Mouse (Mus musculus) embryonic facial prominence, embryonic 11.5 days (tissue): ENCODE measurements around the gene Syvn1. TPM values are rescaled to one million over a fixed set of nuclear protein-coding genes. Genes with fewer than 3 reads are reported as not detected.

ENCODE experiments used
- ATAC-seq: fragments of 200-750 bp; cut with Nextera tagmentation; replicated peaks from 2 replicates; pipeline ENCODE4 v1.8.0; 2017; ENCODE audit warnings: low read depth; ENCODE audit not compliant: insufficient number of reproducible peaks, low FRiP score, low TSS enrichment
- DNase-seq: peaks from one replicate; pipeline ENCODE4 v3.0.0-alpha.2; 2015; ENCODE audit warnings: low spot score
- H3K27ac ChIP-seq: fragments of 300-500 bp; sonication (generic); replicated peaks from 2 replicates; pipeline ENCODE4 v1.5.1; 2014; ENCODE audit warnings: mild to moderate bottlenecking, low read depth, low read length, control low read depth
- H3K27me3 ChIP-seq: fragments of 300-500 bp; sonication (generic); 2 replicates; pipeline ENCODE4 v1.6.1; 2014; ENCODE audit warnings: mild to moderate bottlenecking, low read length, moderate library complexity, mixed read lengths; ENCODE audit not compliant: control insufficient read depth, insufficient read depth
- H3K36me3 ChIP-seq: fragments of 300-500 bp; sonication (generic); replicated peaks from 2 replicates; pipeline ENCODE4 v1.6.1; 2014; ENCODE audit warnings: low read depth, mild to moderate bottlenecking, low read length, moderate library complexity, mixed read lengths; ENCODE audit not compliant: control insufficient read depth, insufficient read depth
- H3K4me1 ChIP-seq: fragments of 300-500 bp; sonication (generic); 2 replicates; pipeline ENCODE4 v1.6.1; 2014; ENCODE audit warnings: low read length, mixed read lengths; ENCODE audit not compliant: control insufficient read depth, insufficient read depth
- H3K4me2 ChIP-seq: fragments of 300-500 bp; sonication (generic); 2 replicates; pipeline ENCODE4 v1.6.1; 2014; ENCODE audit warnings: low read depth, mild to moderate bottlenecking, control low read depth, low read length, moderate library complexity
- H3K4me3 ChIP-seq: fragments of 300-500 bp; sonication (generic); 2 replicates; pipeline ENCODE4 v1.5.1; 2014; ENCODE audit warnings: low read depth, low read length, control low read depth
- H3K9ac ChIP-seq: fragments of 300-500 bp; sonication (generic); replicated peaks from 2 replicates; pipeline ENCODE4 v1.6.1; 2014; ENCODE audit warnings: mild to moderate bottlenecking, control low read depth, low read length
- H3K9me3 ChIP-seq: fragments of 300-500 bp; sonication (generic); replicated peaks from 2 replicates; pipeline ENCODE4 v1.6.1; 2016; ENCODE audit warnings: mild to moderate bottlenecking, low read length, inconsistent platforms, mixed read lengths; ENCODE audit not compliant: control insufficient read depth
- WGBS: fragments of 180-500 bp; shearing (Covaris S2); extraction: QIAGEN DNeasy Blood & Tissue Kit; methylation state at CpG from one replicate; pipeline ENCODE4 v1.1.7; 2014; 5-methylcytosine and 5-hydroxymethylcytosine counted together
- polyA plus RNA-seq: library from polyadenylated mRNA; unstranded; fragments of >200 nt; fragmentation: Nextera tagmentation; extraction: Ambion mirVana; gene quantifications from 2 replicates; pipeline ENCODE4 v1.2.1, GENCODE M21; 2014

The Syvn1 gene
- polyA plus RNA-seq, 1 experiment from 2014 or later: 18.8 TPM

DNA sequence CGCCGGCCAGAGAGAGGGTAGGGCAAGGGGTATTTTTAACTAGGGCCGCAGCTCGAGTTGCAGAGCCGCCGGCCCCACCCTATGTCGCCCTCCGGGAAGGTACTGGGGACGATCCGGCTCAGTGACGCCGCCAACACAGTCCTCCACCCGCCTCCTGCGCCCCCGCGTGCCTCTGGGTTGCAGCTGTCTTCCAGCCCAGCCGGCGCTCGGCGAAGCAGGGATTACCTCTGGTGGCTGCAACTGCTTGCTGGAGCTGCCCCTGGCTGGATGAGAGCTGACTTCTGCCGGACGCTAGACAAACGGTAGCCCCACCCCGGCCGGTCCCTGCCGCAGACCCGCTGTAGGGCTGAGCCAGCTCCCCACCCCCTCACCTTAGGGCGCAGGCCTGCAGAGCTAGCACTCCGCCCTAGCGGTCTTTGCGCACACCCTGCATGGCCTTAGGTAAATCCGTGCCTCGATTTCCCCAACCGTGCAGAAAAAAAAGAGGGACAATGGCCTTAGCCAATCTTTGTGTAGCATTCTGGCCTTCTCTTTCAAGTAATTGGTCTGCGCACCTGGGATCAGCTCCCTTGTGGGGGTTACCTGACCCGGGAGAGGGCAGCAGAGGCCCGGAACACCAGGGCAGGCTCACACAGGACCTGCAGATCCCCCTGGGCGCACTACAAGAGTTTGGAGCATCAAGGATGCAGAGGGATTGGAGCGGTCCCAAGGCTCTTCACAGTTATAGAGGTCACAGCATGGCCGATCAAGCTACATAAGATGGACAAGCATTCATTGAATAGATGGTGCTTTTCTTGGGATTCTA, 30.7 kb upstream of the Syvn1 start, which contains the start of gene Capn1:
Gene Capn1 (minus strand): TSS at position 387 of the 805 bp plus-strand sequence.
- peak within 1 kb of the TSS; percentile 78 for H3K4me2 ChIP-seq
- ATAC-seq (peak; percentile 44), DNase-seq (peak; percentile 73)
- WGBS: 2% methylated on average over 40 of the region's 40 CpGs
- no peak within 1 kb of the TSS for H3K27ac ChIP-seq
- peaks cover 6% of the 10 kb centered on the region; the same call in 1 of the 2 replicates for H3K27me3 ChIP-seq
- no peaks in the 10 kb centered on the region for H3K36me3 ChIP-seq
- no peaks in the 10 kb centered on the region for H3K9me3 ChIP-seq
- H3K4me1 ChIP-seq: no peaks in the 10 kb centered on the region
- H3K9ac ChIP-seq: peak within 1 kb of the TSS; percentile 64
- peak within 1 kb of the TSS; percentile 48 for H3K4me3 ChIP-seq

DNA sequence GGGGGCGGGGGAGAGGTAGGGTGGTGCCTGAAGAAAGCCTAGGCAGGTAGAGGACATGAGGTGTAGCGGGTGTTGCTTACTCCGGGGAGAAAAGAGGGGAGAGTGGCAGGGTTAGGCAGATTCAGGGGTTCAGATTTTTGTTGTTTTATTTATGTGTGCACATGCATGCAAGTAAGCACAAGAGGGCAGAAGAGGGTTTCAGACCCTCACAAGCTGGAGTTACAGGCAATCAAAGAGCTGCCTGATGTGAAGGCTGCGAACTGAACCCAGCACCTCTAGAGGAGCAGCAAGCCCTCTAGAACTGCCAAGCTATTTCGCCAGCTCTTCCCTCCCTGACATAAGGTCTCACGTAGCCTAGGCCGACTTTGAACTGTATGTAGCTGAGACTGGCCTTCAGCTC, 29.8 kb upstream of the Syvn1 start:
- Histone ChIP-seq H3K9me3 (no peaks in the 10 kb centered on the region), H3K4me3 (no peak overlapping the region), H3K4me1 (no peaks in the 10 kb centered on the region), H3K36me3 (no peaks in the 10 kb centered on the region), H3K9ac (no peak overlapping the region), H3K27ac (no peak overlapping the region), H3K4me2 (no peak overlapping the region), H3K27me3 (peaks cover 6% of the 10 kb centered on the region; the same call in 1 of the 2 replicates)
- ATAC-seq (no peak), DNase-seq (peak; percentile 30)
- WGBS: 45% methylated on average over 7 of the region's 7 CpGs

DNA sequence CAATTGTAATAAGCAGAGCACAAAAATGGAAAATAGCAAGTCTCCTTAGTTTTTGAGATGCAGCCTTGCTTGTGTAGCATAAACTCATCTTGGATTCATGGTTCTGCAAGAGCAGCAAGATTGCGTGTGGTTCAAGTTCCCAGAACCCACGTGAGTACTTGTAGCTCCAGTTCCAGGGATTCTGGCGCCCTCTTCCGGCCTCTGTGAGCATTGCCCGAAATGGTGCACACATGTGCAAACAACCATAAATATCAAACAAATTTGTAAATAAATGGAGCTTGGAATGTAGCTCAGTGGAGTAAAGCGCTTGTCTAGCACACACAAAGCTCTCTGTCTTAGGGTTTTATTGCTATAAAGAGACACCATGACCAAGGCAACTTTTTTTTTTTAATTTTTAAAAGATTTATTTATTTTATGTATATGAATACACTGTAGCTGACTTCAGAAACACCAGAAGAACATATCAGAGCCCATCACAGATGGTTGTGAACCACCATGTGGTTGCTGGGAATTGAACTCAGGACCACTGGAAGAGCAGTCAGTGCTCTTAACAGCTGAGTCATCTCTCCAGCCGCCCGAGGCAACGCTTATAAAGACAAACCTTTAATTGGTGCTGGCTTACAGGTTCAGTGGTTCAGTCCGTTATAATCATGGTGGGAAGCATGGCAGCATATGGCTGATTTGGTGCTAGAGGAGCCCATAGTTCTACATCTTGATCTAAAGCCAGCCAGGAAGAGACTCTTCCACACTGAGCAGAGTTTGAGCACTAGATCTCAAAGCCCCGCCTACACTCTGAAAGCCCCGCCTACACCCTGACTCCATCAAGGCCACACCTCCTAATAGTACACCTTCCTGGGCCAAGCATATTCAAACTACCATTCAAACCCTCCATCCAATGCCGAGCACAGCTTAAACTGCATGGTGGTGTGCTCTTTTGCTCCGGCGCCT, 28.0 kb upstream of the Syvn1 start:
- Histone ChIP-seq H3K4me1 (no peaks in the 10 kb centered on the region), H3K27me3 (peaks cover 6% of the 10 kb centered on the region; the same call in 1 of the 2 replicates), H3K4me2 (no peak overlapping the region), H3K4me3 (no peak overlapping the region), H3K9ac (no peak overlapping the region), H3K9me3 (no peaks in the 10 kb centered on the region), H3K36me3 (no peaks in the 10 kb centered on the region), H3K27ac (no peak overlapping the region)
- WGBS: 32% methylated on average over 15 of the region's 15 CpGs
- ATAC-seq: no peak
- DNase-seq: peak; percentile 92

DNA sequence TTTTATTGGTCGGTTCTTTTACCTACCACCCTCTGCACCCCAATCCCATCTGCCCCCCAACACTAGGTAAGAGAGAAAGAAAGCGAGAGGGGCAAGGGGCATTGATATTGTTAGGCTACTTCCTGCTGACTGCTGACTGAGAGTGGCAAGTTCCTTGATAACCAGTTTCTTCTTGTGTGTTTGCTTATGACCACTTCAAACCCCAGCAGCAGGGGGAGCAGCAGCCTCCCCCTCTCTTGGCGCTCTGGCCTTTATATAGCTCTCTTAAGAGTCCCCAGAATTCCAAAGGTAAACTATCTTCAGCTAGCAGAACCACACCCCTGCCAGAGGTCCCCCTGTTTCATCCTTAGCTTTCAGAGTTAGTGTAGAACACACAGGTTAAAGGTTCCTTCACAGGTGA, 26.1 kb upstream of the Syvn1 start:
- H3K9me3 ChIP-seq: no peaks in the 10 kb centered on the region
- H3K4me2 ChIP-seq: no peak overlapping the region
- DNase-seq: no peak
- no peak overlapping the region for H3K4me3 ChIP-seq
- H3K27me3 ChIP-seq: peaks cover 6% of the 10 kb centered on the region; the same call in 1 of the 2 replicates
- H3K36me3 ChIP-seq: no peaks in the 10 kb centered on the region
- H3K9ac ChIP-seq: no peak overlapping the region
- H3K4me1 ChIP-seq: no peaks in the 10 kb centered on the region
- WGBS: 57% methylated on average over 3 of the region's 3 CpGs
- ATAC-seq: no peak
- no peak overlapping the region for H3K27ac ChIP-seq

DNA sequence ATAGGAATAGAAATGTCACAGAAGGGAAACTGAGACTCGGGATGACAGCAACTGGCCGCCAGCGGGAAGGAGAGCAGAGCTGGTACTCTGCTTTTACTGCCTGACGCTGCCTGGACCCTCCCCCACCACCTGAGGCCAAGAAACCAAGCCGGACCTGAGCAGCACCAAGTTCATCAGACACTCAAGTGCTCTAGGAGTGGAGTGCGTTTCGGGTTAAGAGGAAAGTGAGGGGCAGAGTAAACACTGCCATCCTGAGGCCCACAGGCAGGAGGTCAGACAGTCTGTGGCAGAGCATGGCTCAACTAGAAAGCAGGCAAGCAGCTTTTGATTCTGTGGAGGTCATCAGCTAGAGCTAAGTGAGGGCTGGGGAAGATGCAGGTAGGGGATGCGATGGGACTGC, 23.3 kb upstream of the Syvn1 start:
- Histone ChIP-seq H3K4me1 (no peaks in the 10 kb centered on the region), H3K27me3 (no peaks in the 10 kb centered on the region), H3K9me3 (no peaks in the 10 kb centered on the region), H3K27ac (no peak overlapping the region), H3K4me3 (no peak overlapping the region), H3K9ac (no peak overlapping the region), H3K4me2 (no peak overlapping the region), H3K36me3 (no peaks in the 10 kb centered on the region)
- ATAC-seq (no peak), DNase-seq (no peak)
- WGBS: 62% methylated on average over 8 of the region's 8 CpGs

DNA sequence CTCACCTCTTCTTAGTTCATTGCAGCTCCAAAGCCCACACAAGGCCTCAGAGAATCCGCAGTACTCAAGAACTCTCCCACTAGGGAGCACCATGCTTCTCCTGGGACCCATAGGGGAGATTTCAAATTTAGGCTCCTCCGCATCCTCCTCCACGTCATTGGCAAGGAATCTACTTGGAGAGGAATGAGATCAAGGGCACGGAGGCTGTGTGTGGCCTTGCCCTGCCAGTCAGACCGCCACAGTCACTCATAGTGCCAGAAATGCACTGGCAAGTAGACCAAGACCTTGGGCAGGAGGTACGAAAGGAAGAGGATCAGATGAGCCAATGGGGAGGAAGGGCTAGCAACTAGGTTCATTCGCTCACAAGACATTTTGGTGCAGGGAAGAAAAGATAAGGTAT, 22.4 kb upstream of the Syvn1 start:
- no peaks in the 10 kb centered on the region for H3K36me3 ChIP-seq
- WGBS: 83% methylated on average over 7 of the region's 7 CpGs
- no peaks in the 10 kb centered on the region for H3K9me3 ChIP-seq
- no peak overlapping the region for H3K4me2 ChIP-seq
- no peak overlapping the region for H3K4me3 ChIP-seq
- no peak overlapping the region for H3K27ac ChIP-seq
- DNase-seq (no peak), ATAC-seq (no peak)
- no peaks in the 10 kb centered on the region for H3K4me1 ChIP-seq
- H3K9ac ChIP-seq: no peak overlapping the region
- H3K27me3 ChIP-seq: no peaks in the 10 kb centered on the region

DNA sequence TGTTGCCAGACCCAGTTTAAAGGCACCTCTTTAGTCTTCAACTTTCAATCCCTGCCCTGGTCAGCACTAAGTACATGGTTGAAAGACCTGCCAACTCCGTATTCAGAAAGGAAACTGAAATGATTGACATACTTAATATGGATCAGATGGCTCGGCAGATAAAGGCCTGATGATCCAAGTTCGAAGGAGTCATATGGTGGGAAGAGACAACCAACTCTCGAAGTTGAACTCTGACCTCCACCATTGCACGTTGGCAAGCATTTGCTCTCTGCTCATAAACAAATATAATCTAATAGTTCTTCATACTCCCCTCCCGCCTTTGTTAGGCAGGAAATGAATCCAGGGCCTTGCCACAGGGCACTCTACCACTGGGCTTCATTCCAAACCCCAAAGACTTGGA, 17.4 kb upstream of the Syvn1 start:
- Histone ChIP-seq H3K27me3 (no peaks in the 10 kb centered on the region), H3K9me3 (no peaks in the 10 kb centered on the region), H3K4me2 (no peak overlapping the region), H3K36me3 (no peaks in the 10 kb centered on the region), H3K4me1 (no peaks in the 10 kb centered on the region), H3K27ac (no peak overlapping the region), H3K9ac (no peak overlapping the region), H3K4me3 (no peak overlapping the region)
- no peak for DNase-seq
- ATAC-seq: no peak
- 74% methylated on average over 6 of the region's 6 CpGs for WGBS

DNA sequence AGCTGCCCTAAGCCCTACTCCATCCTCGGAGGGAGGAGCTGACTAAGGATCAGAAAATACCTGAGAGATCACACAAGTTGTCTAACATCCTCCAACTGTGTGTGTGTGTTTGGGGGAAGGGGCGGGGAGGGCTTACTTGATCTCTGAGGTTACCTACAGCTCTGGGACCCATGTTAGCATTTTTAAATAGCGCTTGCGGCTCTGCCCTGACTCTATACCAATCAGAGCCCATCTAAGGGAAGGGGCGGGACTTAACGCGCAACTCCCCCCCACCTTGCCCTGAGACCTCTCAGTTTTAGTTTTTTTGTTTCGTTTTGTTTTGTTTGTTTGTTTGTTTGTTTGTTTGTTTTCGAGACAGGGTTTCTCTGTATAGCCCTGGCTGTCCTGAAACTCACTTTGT, 16.9 kb upstream of the Syvn1 start:
- no peak overlapping the region for H3K4me2 ChIP-seq
- H3K27me3 ChIP-seq: no peaks in the 10 kb centered on the region
- no peaks in the 10 kb centered on the region for H3K36me3 ChIP-seq
- H3K9ac ChIP-seq: no peak overlapping the region
- no peaks in the 10 kb centered on the region for H3K9me3 ChIP-seq
- ATAC-seq (no peak), DNase-seq (no peak)
- no peaks in the 10 kb centered on the region for H3K4me1 ChIP-seq
- H3K27ac ChIP-seq: no peak overlapping the region
- 75% methylated on average over 9 of the region's 9 CpGs for WGBS
- H3K4me3 ChIP-seq: no peak overlapping the region
